Mouse (Mus musculus) thymus, adult 2 months (tissue): Measurements from ENCODE around the gene Ezh1. TPM values are rescaled to one million over a fixed set of nuclear protein-coding genes. Genes with fewer than 3 reads are reported as not detected.

Source experiments
- DNase-seq: peaks from one replicate; pipeline ENCODE4 v3.0.0; 2021
- H3K27ac ChIP-seq: fragments of 200-500 bp; 2 replicates; pipeline ENCODE4 v1.5.1; 2012; ENCODE audit warnings: low read length, control low read depth; ENCODE audit not compliant: control insufficient read depth, insufficient read depth
- H3K27me3 ChIP-seq: fragments of 200-500 bp; 2 replicates; pipeline ENCODE4 v1.6.1; 2012; ENCODE audit warnings: mild to moderate bottlenecking, low read length, moderate library complexity, mixed read lengths; ENCODE audit not compliant: control insufficient read depth, insufficient read depth
- H3K36me3 ChIP-seq: fragments of 200-500 bp; 2 replicates; pipeline ENCODE4 v1.6.1; 2012; ENCODE audit warnings: mild to moderate bottlenecking, low read length, moderate library complexity; ENCODE audit not compliant: control insufficient read depth, insufficient read depth
- H3K4me1 ChIP-seq: fragments of 200-500 bp; replicated peaks from 2 replicates; pipeline ENCODE4 v1.6.1; 2012; ENCODE audit warnings: low read length; ENCODE audit not compliant: control insufficient read depth, insufficient read depth
- H3K4me3 ChIP-seq: fragments of 200-500 bp; 2 replicates; pipeline ENCODE4 v1.5.1; 2012; ENCODE audit warnings: mild to moderate bottlenecking, low read length, control low read depth, moderate library complexity; ENCODE audit not compliant: control insufficient read depth, insufficient read depth
- CTCF ChIP-seq: fragments of 200-500 bp; IDR thresholded peaks from 2 replicates; pipeline ENCODE4 v1.5.1; 2012; ENCODE audit warnings: mild to moderate bottlenecking, control low read depth, low read length, moderate library complexity, borderline replicate concordance; ENCODE audit not compliant: control insufficient read depth, poor library complexity, insufficient read depth; ENCODE audit errors: extremely low read depth
- POLR2A ChIP-seq: fragments of 200-500 bp; IDR thresholded peaks from 2 replicates; pipeline ENCODE4 v1.6.1; 2012; ENCODE audit warnings: mild to moderate bottlenecking, low read length, control low read depth, moderate library complexity; ENCODE audit not compliant: control insufficient read depth, poor library complexity, insufficient read depth; ENCODE audit errors: extremely low read depth
- WGBS: fragments of 180-500 bp; shearing (Covaris S2); methylation state at CpG from one replicate; pipeline ENCODE4 v1.1.7; 2018; 5-methylcytosine and 5-hydroxymethylcytosine counted together
- polyA plus RNA-seq: library from polyadenylated mRNA; depleted of rRNA; stranded (reverse); fragments of >200 nt; gene quantifications from 2 replicates; pipeline ENCODE4 v1.2.3, GENCODE M21; 2012

The Ezh1 gene
- polyA plus RNA-seq, 1 experiment: 43.3 TPM

GRCm38 (mm10) chr11:101190181-101190912 is 35.9 kb downstream of the Ezh1 start:
- Histone ChIP-seq H3K4me3 (no peak overlapping the region), H3K27me3 (no peaks in the 10 kb centered on the region), H3K36me3 (no peaks in the 10 kb centered on the region; the same call in 1 of the 2 replicates), H3K27ac (no peak overlapping the region), H3K4me1 (peaks cover 20% of the 10 kb centered on the region)
- TF ChIP-seq CTCF (no peak), POLR2A (no peak)
- DNase-seq: no peak
- 83% methylated on average over 8 of the region's 8 CpGs for WGBS

GRCm38 (mm10) chr11:101189495-101190180 is 36.6 kb downstream of the Ezh1 start:
- Histone ChIP-seq H3K36me3 (no peaks in the 10 kb centered on the region; the same call in 1 of the 2 replicates), H3K27ac (no peak overlapping the region), H3K4me3 (no peak overlapping the region), H3K4me1 (peaks cover 16% of the 10 kb centered on the region), H3K27me3 (no peaks in the 10 kb centered on the region)
- no peak for DNase-seq
- 52% methylated on average over 6 of the region's 6 CpGs for WGBS
- TF ChIP-seq POLR2A: no peak
- no peak for TF ChIP-seq CTCF

GRCm38 (mm10) chr11:101188166-101188805 is 38.0 kb downstream of the Ezh1 start:
- H3K27me3 ChIP-seq: no peaks in the 10 kb centered on the region
- DNase-seq: no peak
- 96% methylated on average over 11 of the region's 11 CpGs for WGBS
- peaks cover 11% of the 10 kb centered on the region; the same call in 1 of the 2 replicates for H3K4me1 ChIP-seq
- no peaks in the 10 kb centered on the region; the same call in 1 of the 2 replicates for H3K36me3 ChIP-seq
- H3K4me3 ChIP-seq: no peak overlapping the region
- H3K27ac ChIP-seq: no peak overlapping the region
- TF ChIP-seq POLR2A (no peak), CTCF (no peak)

DNA sequence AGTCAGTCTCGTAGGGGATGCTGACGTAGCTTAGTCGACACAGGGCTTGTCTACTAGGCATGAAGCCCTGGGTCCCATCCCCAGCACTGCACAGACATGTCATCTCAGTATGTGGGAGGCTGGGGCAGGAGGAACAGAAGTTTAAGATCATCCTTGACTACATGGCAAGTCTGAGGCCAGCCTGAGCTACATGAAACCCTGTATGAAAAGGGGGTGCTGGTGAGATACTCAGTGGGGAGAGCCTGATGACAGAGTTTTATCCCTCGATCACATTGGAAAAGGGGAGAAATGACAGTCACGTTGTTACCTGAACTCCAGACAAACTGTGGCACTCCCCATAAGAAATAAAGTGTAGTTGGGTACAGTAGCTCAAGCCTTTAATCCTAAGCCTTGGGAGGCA is 38.7 kb downstream of the Ezh1 start:
- H3K27me3 ChIP-seq: no peaks in the 10 kb centered on the region

DNA sequence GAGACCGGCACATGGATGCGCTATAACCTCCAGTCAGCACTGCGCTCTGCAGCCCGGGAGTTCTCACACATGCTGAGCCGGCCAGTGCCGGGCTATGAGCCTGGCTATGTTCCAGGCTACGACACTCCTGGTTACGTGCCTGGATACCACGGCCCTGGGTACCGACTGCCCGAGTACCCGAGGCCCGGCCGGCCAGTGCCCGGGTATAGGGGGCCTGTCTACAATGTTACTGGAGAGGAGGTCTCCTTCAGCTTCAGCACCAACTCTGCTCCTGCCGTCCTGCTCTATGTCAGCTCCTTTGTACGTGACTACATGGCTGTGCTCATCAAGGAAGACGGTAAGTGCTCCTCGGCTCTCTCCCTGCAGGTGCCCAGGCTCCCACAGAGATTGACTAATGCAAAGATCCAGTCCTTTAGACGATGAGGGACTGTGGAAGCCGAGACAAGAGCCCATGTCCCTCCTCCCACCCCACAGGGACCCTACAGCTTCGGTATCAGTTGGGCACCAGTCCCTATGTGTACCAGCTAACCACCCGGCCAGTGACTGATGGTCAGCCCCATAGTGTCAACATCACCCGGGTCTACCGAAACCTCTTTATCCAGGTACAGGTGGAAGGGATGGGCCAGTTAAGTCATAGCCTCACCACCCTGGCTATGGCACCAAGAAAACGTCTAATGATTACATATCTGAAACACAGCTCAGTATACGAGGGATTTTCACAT is 39.6 kb downstream of the Ezh1 start:
- H3K27me3 ChIP-seq: no peaks in the 10 kb centered on the region
- TF ChIP-seq CTCF (no peak), POLR2A (no peak)
- H3K4me3 ChIP-seq: no peak overlapping the region
- peaks cover 5% of the 10 kb centered on the region; the same call in 1 of the 2 replicates for H3K4me1 ChIP-seq
- no peak overlapping the region for H3K27ac ChIP-seq
- WGBS: 95% methylated on average over 27 of the region's 27 CpGs
- no peaks in the 10 kb centered on the region for H3K36me3 ChIP-seq
- DNase-seq: no peak

More for the DNA sequence above, 38.7 kb downstream of the Ezh1 start:
- DNase-seq: no peak
- Histone ChIP-seq H3K4me3 (no peak overlapping the region), H3K4me1 (peaks cover 5% of the 10 kb centered on the region; the same call in 1 of the 2 replicates), H3K27ac (no peak overlapping the region), H3K36me3 (no peaks in the 10 kb centered on the region)
- no peak for TF ChIP-seq POLR2A
- TF ChIP-seq CTCF: no peak
- WGBS: 96% methylated on average over 5 of the region's 5 CpGs

DNA sequence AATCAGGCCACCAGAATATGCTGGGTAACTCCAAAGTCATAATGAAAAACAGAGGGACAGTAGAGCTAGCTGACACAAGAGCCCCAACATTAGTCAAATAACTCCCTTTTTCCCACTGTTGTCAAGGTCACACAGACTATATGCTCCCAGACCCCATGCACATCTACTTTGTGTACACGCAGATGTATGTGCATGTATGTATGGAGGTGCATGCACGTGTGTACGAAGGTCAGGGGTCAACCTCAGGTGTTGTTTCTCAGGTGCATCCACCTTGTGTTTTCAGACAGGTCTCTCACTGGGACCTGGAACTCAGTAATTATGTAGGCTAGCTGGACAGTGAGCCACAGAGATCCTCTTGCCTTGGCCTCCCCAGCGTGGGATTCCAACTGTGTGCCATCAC is 40.8 kb downstream of the Ezh1 start:
- H3K36me3 ChIP-seq: no peaks in the 10 kb centered on the region
- no peak overlapping the region for H3K4me3 ChIP-seq
- no peak for DNase-seq
- 98% methylated on average over 4 of the region's 4 CpGs for WGBS
- no peaks in the 10 kb centered on the region for H3K27me3 ChIP-seq
- H3K4me1 ChIP-seq: peaks cover 5% of the 10 kb centered on the region; the same call in 1 of the 2 replicates
- TF ChIP-seq CTCF (no peak), POLR2A (no peak)
- H3K27ac ChIP-seq: no peak overlapping the region

DNA sequence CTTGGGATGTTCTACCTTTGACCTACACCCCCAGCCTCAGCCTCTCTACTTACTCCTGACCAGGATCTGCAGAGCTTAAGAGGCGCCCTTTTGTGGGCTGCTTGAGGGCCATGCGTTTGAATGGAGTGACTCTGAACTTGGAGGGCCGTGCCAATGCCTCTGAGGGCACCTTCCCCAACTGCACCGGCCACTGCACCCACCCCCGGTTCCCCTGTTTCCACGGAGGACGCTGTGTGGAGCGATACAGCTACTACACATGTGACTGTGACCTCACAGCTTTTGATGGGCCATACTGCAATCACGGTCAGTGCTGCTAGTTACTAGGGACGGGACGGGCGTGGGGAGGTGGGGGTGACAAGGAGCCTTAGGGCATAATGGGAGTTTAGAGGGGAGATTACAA is 41.3 kb downstream of the Ezh1 start:
- WGBS: 92% methylated on average over 12 of the region's 12 CpGs
- no peak overlapping the region for H3K4me3 ChIP-seq
- no peak overlapping the region for H3K27ac ChIP-seq
- TF ChIP-seq CTCF (no peak), POLR2A (no peak)
- H3K4me1 ChIP-seq: peaks cover 3% of the 10 kb centered on the region; the same call in 1 of the 2 replicates
- H3K36me3 ChIP-seq: no peaks in the 10 kb centered on the region
- H3K27me3 ChIP-seq: no peaks in the 10 kb centered on the region
- DNase-seq: no peak
